Mouse (Mus musculus) brain, embryonic 14.5 days (tissue): Measurements from ENCODE around the gene Mab21l1.

Experiments used
- CTCF ChIP-seq: fragments of 200-500 bp; IDR thresholded peaks from 2 replicates; pipeline ENCODE4 v1.5.1; 2012; ENCODE audit warnings: inconsistent platforms, mild to moderate bottlenecking, moderate library complexity, borderline replicate concordance; ENCODE audit not compliant: insufficient read depth, insufficient read length; ENCODE audit errors: extremely low read depth
- POLR2A ChIP-seq: fragments of 200-500 bp; IDR thresholded peaks from 2 replicates; pipeline ENCODE4 v1.6.1; 2012; ENCODE audit warnings: mild to moderate bottlenecking, inconsistent platforms, borderline replicate concordance; ENCODE audit not compliant: poor library complexity, insufficient read depth, insufficient read length, severe bottlenecking; ENCODE audit errors: extremely low read depth

DNA sequence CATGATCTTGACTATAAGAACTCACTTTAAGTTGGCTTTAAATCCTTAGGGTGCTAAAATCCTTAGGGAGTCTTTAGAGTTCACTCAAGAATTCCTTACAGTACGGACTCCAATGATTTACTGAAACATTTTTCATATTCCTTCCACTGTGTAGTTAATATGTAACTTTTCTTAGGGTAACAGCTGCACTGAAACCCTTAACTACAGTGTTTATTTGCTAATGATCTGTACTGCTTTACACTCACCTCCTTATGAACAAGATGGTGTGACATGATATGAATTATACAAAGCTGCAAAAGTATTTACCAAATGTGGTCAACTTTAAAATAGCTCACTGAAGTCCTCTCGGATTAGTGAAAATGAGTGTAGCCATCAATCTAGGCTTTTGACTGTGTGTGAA lies 35.8 kb downstream of the Mab21l1 start:
- no peak for TF ChIP-seq CTCF
- TF ChIP-seq POLR2A = no peak
